Mouse (Mus musculus) central nervous system, embryonic 11.5 days (tissue): Measurements from ENCODE around the gene Ppm1d. TPM values are rescaled to one million over a fixed set of nuclear protein-coding genes. Genes with fewer than 3 reads are reported as not detected.

Experiments
- polyA plus RNA-seq: library from polyadenylated mRNA; depleted of rRNA; stranded (reverse); fragments of >200 nt; gene quantifications from 2 replicates; pipeline ENCODE4 v1.2.3, GENCODE M21; 2012; rRNA removed

Gene Ppm1d
- polyA plus RNA-seq: 21.2 and 25.1 TPM in 2 replicates

DNA sequence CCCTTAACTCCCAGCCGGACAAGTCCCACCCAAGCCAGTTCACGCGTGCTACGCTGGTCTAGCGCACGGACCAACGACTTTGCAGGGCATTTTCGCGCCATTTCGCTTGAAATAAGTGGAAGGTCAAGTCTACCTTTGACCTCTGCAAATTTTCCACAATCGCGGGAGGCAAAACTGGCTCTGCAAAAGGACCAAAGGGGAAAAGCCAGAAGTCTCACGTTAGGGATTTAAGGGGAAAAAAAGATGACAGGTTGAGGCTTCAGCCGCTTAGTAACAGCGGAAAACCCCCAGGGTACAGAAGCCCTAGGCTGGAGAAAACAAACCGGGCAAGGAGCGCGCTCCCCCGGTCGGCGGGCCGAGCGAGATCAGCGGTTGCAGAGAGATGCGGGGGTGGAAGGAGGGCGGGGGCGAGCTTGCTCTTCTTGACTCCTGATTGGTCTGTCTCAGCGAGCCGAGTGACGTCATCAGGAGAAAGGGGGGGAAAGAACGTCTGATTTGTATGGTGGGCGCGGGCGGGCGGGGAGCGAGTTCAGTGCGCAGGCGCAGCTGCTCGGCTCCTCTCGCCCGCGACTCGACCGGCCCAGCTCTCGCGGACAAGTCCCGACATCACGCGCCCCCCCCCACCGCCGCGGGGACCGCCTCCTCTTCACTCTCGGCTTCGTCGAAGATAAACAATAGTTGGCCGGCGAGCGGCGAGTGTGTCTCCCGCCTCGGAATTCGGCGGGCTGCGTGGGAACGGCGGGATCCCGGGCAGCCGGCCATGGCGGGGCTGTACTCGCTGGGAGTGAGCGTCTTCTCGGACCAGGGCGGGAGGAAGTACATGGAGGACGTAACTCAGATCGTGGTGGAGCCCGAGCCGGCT, at the start of gene Ppm1d:
Gene Ppm1d (plus strand): TSS at position 532 of the 862 bp plus-strand sequence.

DNA sequence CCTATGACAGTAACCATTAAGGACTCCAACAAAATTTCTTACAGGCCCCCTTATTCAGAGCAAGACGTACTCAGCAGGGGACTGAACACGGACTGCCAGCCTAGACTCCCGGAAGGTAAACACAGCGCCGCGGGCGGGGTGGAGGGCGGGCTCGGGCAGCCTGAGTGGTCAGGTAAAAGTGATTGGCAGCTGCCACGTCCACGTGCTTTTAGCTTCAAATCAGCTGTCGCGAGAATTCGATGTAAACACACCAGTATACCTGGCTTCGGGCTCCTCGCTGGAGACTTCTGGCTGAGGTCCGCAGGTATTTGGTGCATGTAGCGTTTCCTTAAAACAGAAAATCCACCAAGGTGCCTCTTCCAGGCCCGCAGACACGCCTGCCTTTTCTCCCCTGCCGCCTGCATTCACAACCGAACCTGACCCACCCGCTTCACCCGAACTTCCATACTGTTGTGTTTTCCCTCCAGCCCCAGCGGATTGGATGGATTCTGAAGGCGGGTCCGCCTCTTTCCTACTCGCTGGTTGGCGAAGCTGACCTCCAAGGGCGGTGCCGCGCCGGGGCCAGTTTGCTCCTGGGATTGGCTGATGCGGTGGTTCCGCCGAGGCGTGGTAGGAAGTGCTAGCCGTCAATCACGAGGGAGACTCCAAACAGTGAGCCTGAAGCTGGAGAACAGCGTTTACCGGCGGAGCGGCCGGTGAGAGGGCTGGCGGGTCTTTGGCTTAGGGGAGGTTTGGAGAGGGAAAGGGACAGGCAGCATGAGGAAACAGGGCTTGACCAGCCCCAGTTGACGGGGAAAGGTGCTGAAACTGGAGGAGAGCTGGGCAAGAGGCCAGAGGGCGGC, 41.7 kb downstream of the Ppm1d start, which contains the start of gene Bcas3:
Gene Bcas3 (plus strand): TSS at position 629 of the 842 bp plus-strand sequence.

Other genes starting within 250 kb of the Ppm1d start
- gene Usp32, start 171.1 kb upstream of the Ppm1d start, polyA plus RNA-seq: 18.9 and 21.1 TPM in 2 replicates
- 0.08 and 0.42 TPM in 2 replicates for gene 1700125H20Rik, start 140.8 kb upstream of the Ppm1d start, polyA plus RNA-seq
- 32.7 and 39.2 TPM in 2 replicates for gene Appbp2, start 76.1 kb upstream of the Ppm1d start, polyA plus RNA-seq
- gene Bcas3, start 41.9 kb downstream of the Ppm1d start, polyA plus RNA-seq: 12.6 and 18.9 TPM in 2 replicates